Mouse (Mus musculus): ENCODE measurements around the gene Map7d3.

DNA sequence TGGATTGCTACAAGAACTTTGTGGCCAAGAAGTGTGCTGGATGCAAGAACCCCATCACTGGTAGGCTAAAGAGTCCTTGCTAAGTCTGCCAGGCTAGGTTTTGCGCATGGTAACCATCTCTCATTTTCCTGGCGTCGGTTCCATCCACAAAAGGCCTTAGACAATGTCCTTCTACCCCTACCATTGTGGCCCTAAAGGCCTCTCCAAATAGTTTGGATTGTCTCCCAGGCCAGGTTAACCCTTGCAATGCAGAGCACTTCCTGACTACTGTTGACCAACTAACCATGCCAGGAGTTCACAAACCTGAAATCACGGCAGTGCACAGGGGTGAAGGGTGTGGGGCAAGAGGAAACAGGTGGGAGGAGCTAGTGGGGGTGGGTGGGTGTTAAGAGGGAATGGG lies 31.5 kb downstream of the Map7d3 start:
- TF ChIP-seq CTCF (IDR thresholded peaks at IDR 0.05; ENCODE audit: control insufficient read depth, insufficient read depth, low read length) (no peak), POLR2A (IDR thresholded peaks at IDR 0.05; ENCODE audit: borderline replicate concordance, control insufficient read depth, low read depth, low read length) (no peak)
